Mouse (Mus musculus) E14TG2a.4 (cell line): ENCODE measurements around the gene Stard5.

Experiments
- H3K27me3 ChIP-seq: 2 replicates; pipeline ENCODE4 v1.6.1; 2014; ENCODE audit warnings: low read length, control low read depth; ENCODE audit not compliant: insufficient read depth
- H3K36me3 ChIP-seq: 2 replicates; pipeline ENCODE4 v1.6.1; 2014; ENCODE audit warnings: low read length, control low read depth; ENCODE audit not compliant: insufficient read depth
- H3K4me1 ChIP-seq: replicated peaks from 2 replicates; pipeline ENCODE4 v1.6.1; 2014; ENCODE audit warnings: low read depth, low read length, control low read depth
- H3K4me3 ChIP-seq: replicated peaks from 2 replicates; pipeline ENCODE4 v1.5.1; 2014; ENCODE audit warnings: mild to moderate bottlenecking, low read length
- H3K9me3 ChIP-seq: 2 replicates; pipeline ENCODE4 v1.6.1; 2014; ENCODE audit warnings: low read length, control low read depth
- CTCF ChIP-seq: conservative IDR thresholded peaks from 2 replicates; pipeline ENCODE4 v1.5.1; 2014; ENCODE audit warnings: low read length
- NANOG ChIP-seq: IDR thresholded peaks from 2 replicates; pipeline ENCODE4 v1.6.1; 2014; ENCODE audit warnings: borderline replicate concordance, low read length, mixed read lengths
- POU5F1 ChIP-seq: IDR thresholded peaks from 2 replicates; pipeline ENCODE4 v1.6.1; 2014; ENCODE audit warnings: low read length, borderline replicate concordance

Gene Stard5

DNA sequence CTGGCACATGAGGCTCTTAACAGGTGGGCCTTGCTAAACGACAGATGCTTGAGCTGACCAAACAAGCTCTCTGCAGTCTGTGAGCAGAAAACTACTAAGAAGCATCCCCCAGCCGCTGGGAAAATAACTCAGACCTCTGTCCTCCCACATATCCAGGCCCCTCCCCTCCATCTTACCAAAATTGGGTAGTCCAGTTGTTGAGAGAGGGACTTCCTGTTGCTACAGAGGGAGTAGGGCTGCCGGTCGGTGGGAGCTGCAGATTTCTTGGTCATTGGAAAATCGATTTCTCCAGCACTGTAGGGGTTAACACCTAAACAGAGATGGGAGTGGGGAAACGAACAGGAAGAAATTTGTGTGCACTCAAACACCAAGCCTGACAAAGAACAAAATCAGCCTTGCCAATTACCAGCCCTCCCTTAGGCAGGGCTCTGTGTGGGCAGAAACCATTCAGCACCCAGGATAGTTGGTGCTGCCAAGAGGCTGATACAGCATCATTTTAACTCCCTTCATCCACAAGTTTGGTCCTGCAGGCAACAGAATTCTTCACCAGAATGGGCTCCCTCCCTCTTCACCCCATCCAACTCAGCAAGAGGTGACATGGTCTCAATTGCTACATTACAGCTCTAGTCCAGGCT is 51.0 kb downstream of the Stard5 start:
- H3K9me3 ChIP-seq: no peaks in the 10 kb centered on the region
- no peak overlapping the region for H3K4me3 ChIP-seq
- H3K36me3 ChIP-seq: no peaks in the 10 kb centered on the region
- no peaks in the 10 kb centered on the region for H3K4me1 ChIP-seq
- TF ChIP-seq NANOG (no peak), POU5F1 (no peak), CTCF (no peak)
- peaks cover 5% of the 10 kb centered on the region; the same call in 1 of the 2 replicates for H3K27me3 ChIP-seq

DNA sequence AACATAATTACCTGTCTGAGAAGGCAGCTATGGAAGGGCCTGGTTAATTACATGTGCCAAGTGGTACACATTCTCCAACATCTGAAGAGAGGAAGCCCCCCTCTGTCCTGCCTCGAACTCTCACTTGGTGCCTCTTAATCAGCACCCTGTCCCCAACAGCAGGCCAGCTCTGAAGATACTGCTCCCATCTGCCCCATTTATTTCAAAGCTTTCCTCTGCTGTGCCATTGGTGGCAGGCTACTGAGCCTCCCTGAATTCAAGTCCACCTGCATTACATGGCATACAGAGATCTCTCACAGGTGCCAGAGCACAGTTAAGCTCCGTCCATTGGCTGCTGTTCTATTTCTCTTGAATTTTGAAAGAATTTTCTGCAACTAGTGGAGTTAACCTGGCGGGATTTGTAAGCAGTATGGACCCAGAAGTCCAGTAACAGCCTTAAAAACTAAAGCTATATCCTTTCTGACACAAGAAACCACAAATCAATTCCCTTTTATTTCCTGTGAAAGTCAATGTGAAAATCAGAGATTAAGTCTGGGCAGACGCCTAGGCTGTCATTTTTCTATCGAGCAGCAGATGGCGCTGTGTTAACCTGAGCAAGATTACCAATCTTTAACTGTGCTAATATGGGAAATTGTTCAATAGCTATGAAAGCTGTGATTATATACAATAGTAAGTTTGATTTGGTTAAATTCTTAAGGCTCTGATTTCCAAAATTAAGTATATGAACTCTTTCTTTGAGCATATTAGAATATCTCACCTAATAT is 63.9 kb downstream of the Stard5 start:
- Histone ChIP-seq H3K4me1 (no peaks in the 10 kb centered on the region), H3K27me3 (no peaks in the 10 kb centered on the region), H3K9me3 (no peaks in the 10 kb centered on the region), H3K36me3 (no peaks in the 10 kb centered on the region), H3K4me3 (no peak overlapping the region)
- peak; percentile 98 for TF ChIP-seq CTCF
- TF ChIP-seq NANOG: no peak

DNA sequence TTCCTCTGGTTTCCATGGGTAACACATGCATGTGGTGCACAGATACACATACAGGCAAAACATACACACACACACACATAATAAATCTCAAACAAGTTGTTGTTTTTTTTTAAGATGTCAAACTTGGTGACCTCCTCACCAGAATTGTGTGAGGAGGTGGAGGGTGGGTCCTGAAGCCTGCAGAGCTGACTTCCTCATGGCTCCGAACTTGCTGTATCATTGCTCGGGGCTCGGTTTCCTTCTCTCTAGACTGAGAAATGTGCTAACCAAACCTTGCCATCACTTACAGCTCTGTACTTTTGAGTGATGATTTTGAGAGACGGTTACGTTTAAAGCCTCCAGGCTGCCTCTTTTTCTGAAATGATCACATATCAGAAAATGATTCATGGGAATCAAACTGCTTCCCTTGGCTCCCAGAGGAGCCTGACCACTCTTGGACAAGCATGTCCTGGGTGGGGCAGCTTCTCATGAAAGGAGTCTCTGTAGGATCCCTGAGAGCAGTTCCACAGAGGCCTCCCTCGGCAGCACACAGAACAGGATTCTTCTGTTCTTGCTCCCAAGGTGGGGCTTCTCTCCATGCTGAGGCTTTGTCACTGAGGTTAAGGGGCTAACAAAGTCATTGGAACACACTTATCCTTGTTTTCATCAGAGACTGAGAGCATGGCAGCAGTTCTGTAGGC is 67.4 kb downstream of the Stard5 start:
- Histone ChIP-seq H3K4me1 (no peaks in the 10 kb centered on the region), H3K4me3 (no peak overlapping the region), H3K36me3 (no peaks in the 10 kb centered on the region), H3K27me3 (no peaks in the 10 kb centered on the region), H3K9me3 (no peaks in the 10 kb centered on the region)
- TF ChIP-seq POU5F1 (no peak), CTCF (no peak), NANOG (no peak)
